Mouse (Mus musculus) forelimb bud, embryonic 11.5 days (tissue): Measurements from ENCODE around the gene Actr1a.

Source experiments
- DNase-seq: peaks from one replicate; pipeline ENCODE4 v3.0.0-alpha.2; 2012; ENCODE audit warnings: low read depth, low spot score

The Actr1a gene

GRCm38 (mm10) chr19:46399886-46400285 is 4.3 kb upstream of the Actr1a start:
- peak; percentile 20 for DNase-seq

GRCm38 (mm10) chr19:46399372-46399771 is 3.8 kb upstream of the Actr1a start:
- no peak for DNase-seq

GRCm38 (mm10) chr19:46398401-46398800 is 2.9 kb upstream of the Actr1a start:
- DNase-seq: no peak

- no peak for DNase-seq
These were observed 2.0 kb upstream of the Actr1a start for GRCm38 (mm10) chr19:46397436-46398001.

- peak; percentile 98 for DNase-seq
These were observed 1.3 kb upstream of the Actr1a start, which contains the start of gene Sufu for GRCm38 (mm10) chr19:46396686-46397435. TSS of gene Sufu (plus strand) at chr19:46396896.

DNA sequence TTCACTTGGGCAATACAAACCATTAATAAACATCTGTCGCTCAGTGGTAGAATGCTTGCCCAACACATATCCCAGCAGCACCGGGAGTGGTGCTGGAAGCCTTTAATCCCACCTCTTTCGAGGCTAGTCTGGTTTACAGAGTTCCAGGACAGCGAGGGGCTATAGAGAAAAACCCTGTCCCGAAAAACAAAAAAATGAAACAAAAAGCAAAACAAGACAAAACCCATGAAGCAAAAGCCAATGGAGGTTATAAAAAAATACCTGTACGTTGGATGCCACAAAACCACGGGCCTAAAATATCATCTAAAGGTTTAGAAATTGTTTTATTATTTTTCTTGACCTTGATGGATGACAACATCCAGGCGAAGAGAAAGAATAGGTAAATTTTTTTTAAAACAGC is 561 bp upstream of the Actr1a start:
- DNase-seq: no peak

DNA sequence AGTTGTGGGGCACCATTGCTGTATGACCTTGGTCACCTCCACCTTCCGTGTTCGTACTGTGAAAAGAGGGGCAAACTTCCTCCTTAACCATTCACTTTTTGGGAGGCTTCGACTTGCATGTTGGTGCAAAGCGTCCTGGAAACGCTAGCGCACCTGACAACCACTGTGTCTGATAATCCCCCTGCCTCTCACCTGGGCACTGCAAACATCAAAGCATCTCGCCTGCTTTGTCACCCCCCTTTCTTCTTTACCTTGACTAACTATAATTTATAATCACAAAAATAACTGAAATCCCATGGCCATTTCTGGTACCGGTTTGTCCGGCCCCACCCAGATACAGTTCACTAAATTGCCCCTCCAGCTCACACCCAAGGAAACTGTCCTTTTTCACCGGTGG is 838 bp downstream of the Actr1a start:
- no peak for DNase-seq

DNA sequence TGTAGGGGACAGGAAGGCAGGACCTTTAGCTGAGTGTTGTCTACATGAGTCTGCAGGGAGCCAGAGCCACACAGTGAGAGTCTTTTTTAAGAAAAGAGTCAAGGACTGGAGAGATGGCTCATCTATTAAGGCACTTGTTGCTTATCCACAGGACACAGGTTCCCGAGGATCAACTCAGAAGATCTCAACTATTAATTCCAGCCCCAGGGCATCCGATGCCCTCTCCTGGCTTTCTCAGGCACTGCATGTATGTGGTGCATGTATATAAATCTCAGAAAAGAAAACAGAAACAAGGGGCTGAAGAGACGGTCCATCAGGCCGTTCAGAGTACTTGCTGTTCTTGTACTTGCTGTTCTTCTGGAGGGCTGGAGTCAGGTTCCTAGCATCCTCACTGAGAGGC is 3.5 kb downstream of the Actr1a start:
- DNase-seq: peak; percentile 40

DNA sequence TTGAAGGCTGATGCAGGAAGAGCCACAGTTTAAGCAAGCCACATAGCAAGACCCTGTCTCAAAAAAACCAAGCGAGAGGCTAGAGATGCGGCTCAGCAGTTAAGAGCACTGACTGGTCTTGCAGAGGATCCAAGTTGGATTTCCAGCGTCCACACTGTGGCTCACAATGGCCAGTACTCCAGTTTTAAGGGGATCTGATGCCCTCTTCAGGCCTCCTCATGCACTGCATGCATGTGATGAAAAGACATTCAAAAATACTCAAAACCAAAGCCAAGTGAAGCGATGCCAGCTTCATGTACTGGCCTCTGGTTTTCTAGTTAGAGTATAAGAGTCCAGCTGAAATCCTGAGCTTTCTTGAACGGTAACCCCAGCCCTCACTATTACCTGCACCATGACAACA is 5.7 kb downstream of the Actr1a start:
- DNase-seq: no peak

GRCm38 (mm10) chr19:46382275-46382674 is 13.3 kb downstream of the Actr1a start:
- DNase-seq: no peak

- no peak for DNase-seq
These were observed 19.7 kb downstream of the Actr1a start for GRCm38 (mm10) chr19:46375891-46376290.

GRCm38 (mm10) chr19:46375489-46375888 is 20.1 kb downstream of the Actr1a start:
- no peak for DNase-seq

DNA sequence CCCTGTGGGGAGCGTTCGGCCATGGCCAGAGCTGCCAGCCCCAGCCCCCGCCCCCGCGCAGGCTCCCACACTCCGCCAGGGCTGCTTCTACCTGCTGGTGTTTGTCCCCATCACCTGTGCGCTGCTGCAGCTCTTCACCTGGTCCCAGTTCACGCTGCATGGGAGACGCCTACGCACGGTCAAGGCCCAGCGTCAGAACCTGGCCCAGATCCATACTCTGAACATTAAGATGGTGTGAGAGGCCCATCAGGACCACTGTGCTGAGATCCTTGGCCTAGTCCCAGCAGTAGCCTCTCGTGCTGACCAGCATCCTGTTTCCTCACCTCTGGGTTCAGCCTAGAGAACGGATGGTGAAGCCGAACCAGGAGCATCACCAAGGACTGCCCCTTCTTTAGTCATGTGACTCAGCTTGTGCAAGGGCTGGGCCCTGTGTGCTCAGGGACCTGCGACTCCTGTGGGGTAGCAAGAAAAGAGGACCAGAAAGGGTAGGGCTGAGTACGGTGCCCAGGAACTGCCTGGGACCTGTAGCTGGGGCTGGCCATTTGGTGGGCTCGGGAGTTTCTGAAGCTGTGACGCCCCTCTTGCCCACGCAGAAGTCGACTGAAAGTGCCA is 21.0 kb downstream of the Actr1a start:
- no peak for DNase-seq

DNA sequence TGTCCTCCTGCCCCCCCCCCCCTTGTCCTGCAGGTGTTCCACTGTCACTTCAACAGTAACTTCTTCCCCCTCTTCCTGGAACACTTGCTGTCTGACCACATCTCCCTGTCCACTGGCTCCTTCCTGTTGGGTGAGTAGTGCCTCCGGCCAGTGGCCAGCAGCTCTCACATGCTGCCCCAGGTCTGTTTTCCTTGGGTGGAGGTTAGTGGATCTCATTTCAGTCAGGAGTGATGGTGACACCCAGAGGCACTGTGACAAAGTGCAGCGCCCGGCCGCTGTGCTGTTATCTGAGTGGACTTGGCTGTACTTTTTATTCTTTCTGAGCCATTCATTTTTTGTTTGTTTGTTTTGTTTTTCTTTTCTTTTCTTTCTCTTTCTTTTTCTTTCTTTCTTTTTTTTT is 26.3 kb downstream of the Actr1a start:
- DNase-seq: no peak

DNA sequence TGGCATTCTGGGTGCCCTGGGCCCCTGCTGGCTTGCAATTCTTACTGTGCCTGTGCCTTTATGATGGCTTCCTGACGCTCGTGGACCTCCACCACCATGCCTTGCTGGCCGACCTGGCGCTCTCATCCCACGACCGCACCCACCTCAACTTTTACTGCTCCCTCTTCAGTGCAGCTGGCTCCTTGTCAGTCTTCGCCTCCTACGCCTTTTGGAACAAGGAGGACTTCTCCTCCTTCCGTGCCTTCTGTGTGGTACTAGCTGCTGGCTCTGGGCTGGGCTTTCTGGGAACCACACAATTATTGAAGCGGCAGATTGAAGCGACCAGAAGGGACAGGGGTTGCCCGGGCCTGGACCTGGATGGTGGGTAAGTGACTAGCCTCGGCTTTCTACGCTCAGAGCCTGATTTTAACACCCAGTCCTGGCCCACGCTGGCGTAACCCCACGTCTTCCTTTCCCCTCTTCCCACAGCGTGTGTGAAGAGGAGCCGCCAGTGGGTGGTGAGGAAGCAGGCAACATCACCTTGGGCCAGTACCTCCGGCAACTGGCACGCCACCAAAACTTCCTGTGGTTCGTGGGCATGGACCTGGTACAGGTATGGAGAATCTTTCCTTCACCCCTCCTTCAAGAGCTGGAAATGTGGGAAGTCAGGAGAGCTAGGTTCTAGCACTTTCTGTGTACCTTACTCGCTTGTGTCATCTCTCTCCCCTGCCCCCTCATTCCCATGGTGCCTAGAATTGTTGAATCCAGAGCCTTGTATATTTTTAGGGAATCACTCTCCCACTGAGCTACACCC is 27.6 kb downstream of the Actr1a start:
- DNase-seq: no peak

DNA sequence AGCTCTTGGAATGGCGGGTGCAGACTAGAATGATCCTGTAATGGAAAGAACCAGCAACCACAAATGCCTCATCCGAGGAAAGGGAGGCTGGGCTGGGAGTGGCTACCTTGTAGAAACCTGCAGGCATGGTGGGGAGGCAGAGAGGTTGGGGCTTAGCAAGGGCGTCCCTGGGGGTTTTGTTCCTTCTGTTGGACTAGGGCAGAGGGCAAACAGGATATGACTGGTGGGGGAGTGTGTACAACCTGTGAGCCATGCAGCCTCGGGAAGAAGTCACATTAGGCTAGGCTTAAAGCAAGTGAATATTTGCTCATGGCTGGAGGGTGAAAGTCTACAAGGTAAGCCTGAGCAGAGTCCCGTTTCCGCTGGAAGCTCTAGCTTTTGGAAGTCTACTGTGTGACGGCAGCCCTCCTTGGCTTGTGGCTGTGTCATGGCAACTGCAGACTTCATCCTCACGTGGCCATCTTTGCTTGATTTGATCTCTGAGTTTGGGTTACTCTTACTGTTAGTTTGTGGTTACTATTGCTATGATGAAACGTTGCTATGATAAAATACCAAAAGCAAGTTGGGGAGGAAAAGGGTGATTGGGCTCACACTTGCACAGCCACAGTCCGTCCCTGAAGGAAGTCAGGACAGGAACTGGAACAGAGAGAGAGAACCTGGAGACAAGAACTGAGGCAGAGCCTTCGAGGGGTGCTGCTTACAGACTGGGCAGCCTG is 32.1 kb downstream of the Actr1a start:
- no peak for DNase-seq

DNA sequence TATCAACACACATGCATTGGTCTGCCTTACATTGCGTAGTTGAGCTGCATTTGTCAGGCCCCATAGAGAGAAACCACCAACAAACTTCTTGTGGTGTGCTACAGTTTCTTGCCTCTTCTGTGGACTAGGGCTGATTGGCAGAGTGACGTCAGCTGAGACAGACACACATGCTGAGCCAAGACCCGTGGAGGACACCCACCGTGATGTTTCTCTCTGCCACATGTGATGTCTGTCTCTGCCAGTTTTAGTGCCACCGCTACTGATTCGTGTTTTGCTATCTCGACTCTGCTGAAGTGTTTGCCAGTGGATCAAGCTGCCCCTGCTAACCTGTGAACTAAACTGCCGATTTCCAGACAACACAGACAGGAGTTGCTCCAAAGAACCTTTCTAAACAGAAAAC is 33.4 kb downstream of the Actr1a start:
- no peak for DNase-seq

GRCm38 (mm10) chr19:46358381-46358780 is 37.2 kb downstream of the Actr1a start:
- no peak for DNase-seq

DNA sequence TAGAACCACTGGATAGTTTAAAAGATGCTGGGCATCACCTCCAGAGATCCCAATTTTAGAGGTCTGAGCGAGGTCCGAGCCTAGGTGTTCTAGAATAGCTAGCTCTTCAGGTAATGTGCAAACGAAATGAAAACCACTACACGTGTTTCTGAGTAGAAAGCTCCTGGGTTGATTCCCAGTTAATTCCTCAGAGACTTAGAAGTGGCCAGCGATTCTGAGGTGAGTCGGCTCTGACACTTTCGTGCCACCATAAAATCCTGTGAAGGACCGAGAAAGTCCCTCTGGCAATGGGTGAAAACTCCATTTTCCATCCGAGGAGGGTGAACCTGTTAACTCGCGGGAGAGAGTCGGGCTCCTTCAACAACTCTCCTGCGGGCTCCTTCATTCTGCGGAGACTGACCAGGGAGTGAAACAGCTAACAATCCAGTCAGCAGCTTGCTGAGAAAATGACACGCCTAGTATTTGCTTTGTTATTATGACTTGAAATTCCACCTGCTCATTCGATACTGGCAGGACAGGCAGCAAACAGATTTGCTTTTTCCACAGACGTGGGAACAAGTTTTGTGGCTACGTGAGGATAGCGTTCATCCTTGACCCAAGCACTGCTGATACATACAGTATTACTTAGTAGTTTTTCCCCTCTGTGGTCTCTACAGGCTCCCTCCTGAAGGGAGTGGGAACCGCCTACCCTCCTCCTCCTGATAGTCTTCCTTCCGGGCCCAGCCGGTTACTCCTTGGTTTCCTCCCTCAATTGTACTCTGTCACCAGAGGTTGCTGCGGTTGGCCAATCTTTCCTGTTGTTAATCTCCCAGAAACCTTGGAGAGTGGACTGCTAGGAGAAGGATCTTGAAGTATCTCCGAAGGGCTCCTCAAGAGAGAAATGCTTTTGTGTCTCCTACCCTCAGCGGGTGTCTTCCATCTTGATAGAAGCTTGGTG is 37.9 kb downstream of the Actr1a start:
- no peak for DNase-seq

- DNase-seq: peak; percentile 81
These were observed 38.8 kb downstream of the Actr1a start for GRCm38 (mm10) chr19:46356701-46357138.
